9 mouse cellular contexts compared by ENCODE assay signal in genomic region chr1:97863140-97863539, GRCm38 (mm10).
DNase-seq lines count a peak whose midpoint lies in the region; ATAC-seq and TF ChIP-seq lines count a peak whose summit lies in the region.
"Had no signal": no experiment of that assay in that cellular context is flagged by ENCODE, and none has a peak within 500 bp of the region (broad histone marks: within the 10 kb centered on the region; RNA-seq: fewer than 3 reads in every experiment).

No protein-coding gene starts in this region.

- ATAC-seq in frontal cortex, adult (ENCODE audit: low TSS enrichment): peak; percentile 90
- ATAC-seq in midbrain, postnatal 0 days (ENCODE audit: low FRiP score): peak; percentile 69
- no peak for ATAC-seq in intestine, postnatal 0 days

- no peak overlapping the region for H3K4me2 ChIP-seq in midbrain, postnatal 0 days (ENCODE audit: low read depth, low read length, poor library complexity, severe bottlenecking)
- H3K4me2 ChIP-seq in intestine, postnatal 0 days (replicated peaks; ENCODE audit: low read depth): no peak overlapping the region
- H3K4me2 ChIP-seq: lung, embryonic 15.5 days had no signal

- no peak overlapping the region for H3K4me3 ChIP-seq in midbrain, postnatal 0 days (ENCODE audit: low read depth, low read length)
- no peak overlapping the region for H3K4me3 ChIP-seq in intestine, postnatal 0 days (ENCODE audit: low read depth, low read length)
- H3K4me3 ChIP-seq: lung, embryonic 15.5 days had no signal

- H3K4me1 ChIP-seq in midbrain, postnatal 0 days (ENCODE audit: insufficient read depth, low read length): no peaks in the 10 kb centered on the region
- H3K4me1 ChIP-seq in intestine, postnatal 0 days (replicated peaks; ENCODE audit: control insufficient read depth, insufficient read depth, low read length): no peaks in the 10 kb centered on the region
- H3K4me1 ChIP-seq: lung, embryonic 15.5 days had no signal

- no peaks in the 10 kb centered on the region for H3K9me3 ChIP-seq in midbrain, postnatal 0 days (ENCODE audit: low read length)
- H3K9me3 ChIP-seq in intestine, postnatal 0 days (ENCODE audit: control insufficient read depth): no peaks in the 10 kb centered on the region
- H3K9me3 ChIP-seq: lung, embryonic 15.5 days had no signal

- H3K27ac ChIP-seq in midbrain, postnatal 0 days (ENCODE audit: low read depth, low read length): no peak overlapping the region
- H3K27ac ChIP-seq in intestine, postnatal 0 days (ENCODE audit: low read depth, low read length): no peak overlapping the region

- H3K27me3 ChIP-seq in midbrain, postnatal 0 days (ENCODE audit: insufficient read depth, low read length): no peaks in the 10 kb centered on the region
- no peaks in the 10 kb centered on the region for H3K27me3 ChIP-seq in intestine, postnatal 0 days (replicated peaks; ENCODE audit: control insufficient read depth, insufficient read depth, low read length)
- H3K27me3 ChIP-seq: lung, embryonic 15.5 days had no signal

- DNase-seq in brain, embryonic 18.5 days (ENCODE audit: low read depth, low spot score): peak; percentile 64
- DNase-seq in layer of hippocampus, postnatal 10 days (ENCODE audit: low spot score in 2 of 2): peak; percentile 72 to 78
- peak; percentile 62 for DNase-seq in midbrain, postnatal 0 days (ENCODE audit: low spot score)
- no peak for DNase-seq in MN1 (ENCODE audit: low spot score)
- no peak for DNase-seq in lung, postnatal 25 days (ENCODE audit: low spot score)

- no peak for TF ChIP-seq CTCF in midbrain, postnatal 0 days (IDR thresholded peaks at IDR 0.05)
- no peak for TF ChIP-seq CTCF in intestine, postnatal 0 days (IDR thresholded peaks at IDR 0.05; ENCODE audit: low read depth)

- 18% methylated on average over 9 of the region's 9 CpGs for WGBS in midbrain, postnatal 0 days
- 74% methylated on average over 9 of the region's 9 CpGs for WGBS in intestine, postnatal 0 days

- no peak overlapping the region for H3K9ac ChIP-seq in midbrain, postnatal 0 days (replicated peaks; ENCODE audit: low read length, poor library complexity, severe bottlenecking)
- H3K9ac ChIP-seq in intestine, postnatal 0 days (ENCODE audit: low read depth, low read length): no peak overlapping the region
- H3K9ac ChIP-seq: lung, embryonic 15.5 days had no signal

- H3K36me3 ChIP-seq in midbrain, postnatal 0 days (ENCODE audit: insufficient read depth, low read length): no peaks in the 10 kb centered on the region
- H3K36me3 ChIP-seq in intestine, postnatal 0 days (ENCODE audit: control insufficient read depth, insufficient read depth): peaks cover 4% of the 10 kb centered on the region; the same call in 1 of the 2 replicates
- H3K36me3 ChIP-seq: G1E; lung, embryonic 15.5 days had no signal

Comparison
In these comparisons a context has a peak if more than half of its experiments do, and no peak if none do; other contexts are left out.
1. DNase-seq: peak in brain, embryonic 18.5 days (single experiment), layer of hippocampus, postnatal 10 days (2 of 2) and midbrain, postnatal 0 days (single experiment); none in MN1 (single experiment) and lung, postnatal 25 days (single experiment).